Comparison of ENCODE assay signal across 12 mouse cellular contexts in genomic region chr6:122394160-122394559, GRCm38 (mm10). TPM values are rescaled to one million over a fixed set of nuclear protein-coding genes. Genes with fewer than 3 reads are reported as not detected.
DNase-seq lines count a peak whose midpoint lies in the region; ATAC-seq lines count a peak whose summit lies in the region.
"Had no signal": no experiment of that assay in that cellular context is flagged by ENCODE, and none has a peak within 500 bp of the region (broad histone marks: within the 10 kb centered on the region; RNA-seq: fewer than 3 reads in every experiment).

No protein-coding gene starts in this region.

- H3K9me3 ChIP-seq in forebrain, embryonic 11.5 days (ENCODE audit: control insufficient read depth, low read length), result no peaks in the 10 kb centered on the region
- no peaks in the 10 kb centered on the region for H3K9me3 ChIP-seq in forebrain, embryonic 14.5 days (replicated peaks; ENCODE audit: control insufficient read depth, low read length)
- peaks cover 3% of the 10 kb centered on the region; the same call in 1 of the 2 replicates for H3K9me3 ChIP-seq in neural tube, embryonic 11.5 days (ENCODE audit: control insufficient read depth, low read length)
- no peaks in the 10 kb centered on the region for H3K9me3 ChIP-seq in intestine, embryonic 16.5 days (ENCODE audit: control insufficient read depth, low read length)

- peak overlapping the region; percentile 12; the same call in 1 of the 2 replicates for H3K27ac ChIP-seq in forebrain, embryonic 11.5 days (ENCODE audit: low read depth, low read length)
- no peak overlapping the region for H3K27ac ChIP-seq in forebrain, embryonic 14.5 days (ENCODE audit: low read depth, low read length)
- peak overlapping the region; percentile 6; the same call in 1 of the 2 replicates for H3K27ac ChIP-seq in neural tube, embryonic 11.5 days (ENCODE audit: low read depth, low read length)
- H3K27ac ChIP-seq in intestine, embryonic 16.5 days (ENCODE audit: low read length), result no peak overlapping the region

- ATAC-seq in forebrain, embryonic 11.5 days (replicated peaks; ENCODE audit: low FRiP score), result no peak
- no peak for ATAC-seq in forebrain, embryonic 14.5 days
- no peak for ATAC-seq in neural tube, embryonic 11.5 days (ENCODE audit: insufficient read depth, low FRiP score, low TSS enrichment)
- ATAC-seq in intestine, embryonic 16.5 days, result peak; percentile 78

- H3K9ac ChIP-seq in forebrain, embryonic 11.5 days (ENCODE audit: low read length), result no peak overlapping the region
- H3K9ac ChIP-seq in forebrain, embryonic 14.5 days (ENCODE audit: low read length), result no peak overlapping the region
- H3K9ac ChIP-seq in neural tube, embryonic 11.5 days (ENCODE audit: low read length), result no peak overlapping the region
- no peak overlapping the region for H3K9ac ChIP-seq in intestine, embryonic 16.5 days (ENCODE audit: low read depth, low read length)

- no peak overlapping the region for H3K4me2 ChIP-seq in forebrain, embryonic 11.5 days (ENCODE audit: low read depth, low read length, severe bottlenecking)
- no peak overlapping the region for H3K4me2 ChIP-seq in forebrain, embryonic 14.5 days (ENCODE audit: low read length)
- H3K4me2 ChIP-seq in neural tube, embryonic 11.5 days (ENCODE audit: low read depth), result no peak overlapping the region
- H3K4me2 ChIP-seq in intestine, embryonic 16.5 days (ENCODE audit: low read depth, low read length), result no peak overlapping the region

- H3K4me3 ChIP-seq in forebrain, embryonic 11.5 days (ENCODE audit: low read depth, low read length), result no peak overlapping the region
- H3K4me3 ChIP-seq in forebrain, embryonic 14.5 days (ENCODE audit: low read depth, low read length), result no peak overlapping the region
- H3K4me3 ChIP-seq in neural tube, embryonic 11.5 days (ENCODE audit: low read depth, low read length), result no peak overlapping the region
- no peak overlapping the region for H3K4me3 ChIP-seq in intestine, embryonic 16.5 days (ENCODE audit: low read length)

- DNase-seq in forebrain, embryonic 11.5 days (ENCODE audit: low spot score), result peak; percentile 59
- DNase-seq in forebrain, embryonic 14.5 days (ENCODE audit: low spot score), result no peak
- no peak for DNase-seq in neural tube, embryonic 11.5 days (ENCODE audit: low spot score)
- no peak for DNase-seq in neural tube, embryonic 10.5 days (ENCODE audit: extremely low spot score, low spot score)
- peak; percentile 17 to 23 for DNase-seq in spleen, postnatal 36 days (ENCODE audit: low spot score in 2 of 2)
- no peak for DNase-seq in frontal cortex, postnatal 14 days (ENCODE audit: low spot score in 2 of 2)
- no peak for DNase-seq in thymus, postnatal 14 days
- DNase-seq: adrenal gland, postnatal 25 days; cerebellum, postnatal 10 days; kidney, adult 2 months; lung, postnatal 36 days had no signal

- no peaks in the 10 kb centered on the region for H3K27me3 ChIP-seq in forebrain, embryonic 11.5 days (ENCODE audit: control insufficient read depth, insufficient read depth, low read length)
- H3K27me3 ChIP-seq in forebrain, embryonic 14.5 days (replicated peaks; ENCODE audit: control insufficient read depth, insufficient read depth, low read length), result no peaks in the 10 kb centered on the region
- H3K27me3 ChIP-seq in neural tube, embryonic 11.5 days (ENCODE audit: control insufficient read depth, insufficient read depth, low read length), result no peaks in the 10 kb centered on the region
- no peaks in the 10 kb centered on the region for H3K27me3 ChIP-seq in intestine, embryonic 16.5 days (replicated peaks; ENCODE audit: control insufficient read depth, insufficient read depth, low read length)

- 79% methylated on average over 5 of the region's 5 CpGs for WGBS in forebrain, embryonic 11.5 days
- 90% methylated on average over 5 of the region's 5 CpGs for WGBS in forebrain, embryonic 14.5 days
- WGBS in neural tube, embryonic 11.5 days, result 85% methylated on average over 5 of the region's 5 CpGs
- WGBS in intestine, embryonic 16.5 days, result 61% methylated on average over 5 of the region's 5 CpGs

- no peaks in the 10 kb centered on the region for H3K4me1 ChIP-seq in forebrain, embryonic 11.5 days (replicated peaks; ENCODE audit: control insufficient read depth, insufficient read depth, low read length)
- H3K4me1 ChIP-seq in forebrain, embryonic 14.5 days (ENCODE audit: control insufficient read depth, insufficient read depth, low read length), result no peaks in the 10 kb centered on the region
- no peaks in the 10 kb centered on the region for H3K4me1 ChIP-seq in neural tube, embryonic 11.5 days (ENCODE audit: control insufficient read depth, insufficient read depth, low read length)
- peaks cover 4% of the 10 kb centered on the region; the same call in 1 of the 2 replicates for H3K4me1 ChIP-seq in intestine, embryonic 16.5 days (ENCODE audit: control insufficient read depth, insufficient read depth, low read length)

- H3K36me3 ChIP-seq in forebrain, embryonic 11.5 days (ENCODE audit: control insufficient read depth, insufficient read depth, low read length), result no peaks in the 10 kb centered on the region
- H3K36me3 ChIP-seq in forebrain, embryonic 14.5 days (ENCODE audit: control insufficient read depth, insufficient read depth, low read length), result no peaks in the 10 kb centered on the region
- H3K36me3 ChIP-seq in neural tube, embryonic 11.5 days (ENCODE audit: control insufficient read depth, insufficient read depth, low read length), result no peaks in the 10 kb centered on the region
- H3K36me3 ChIP-seq in intestine, embryonic 16.5 days (ENCODE audit: control insufficient read depth, insufficient read depth, low read length), result no peaks in the 10 kb centered on the region

RNA-seq across cellular contexts. Expression of gene Phc1, which starts 53.8 kb away (rescaled TPM):
- 41.1 and 46.0 TPM in 2 replicates for polyA plus RNA-seq in forebrain, embryonic 11.5 days (2014; fragmentation: Nextera tagmentation; extraction: Ambion mirVana)
- 30.6 and 34.0 TPM in 2 replicates for polyA plus RNA-seq in forebrain, embryonic 14.5 days (2014; fragmentation: Nextera tagmentation; extraction: Ambion mirVana)
- 36.2 and 42.7 TPM in 2 replicates for polyA plus RNA-seq in neural tube, embryonic 11.5 days (2014; fragmentation: Nextera tagmentation; extraction: Ambion mirVana)
- polyA plus RNA-seq in intestine, embryonic 16.5 days (2015; fragmentation: Nextera tagmentation; extraction: Ambion mirVana), result 7.2 and 7.4 TPM in 2 replicates

Comparison
In these comparisons a context has a peak if more than half of its experiments do, and no peak if none do; other contexts are left out.
1. DNase-seq: peak in forebrain, embryonic 11.5 days (single experiment) and spleen, postnatal 36 days (2 of 2); none in forebrain, embryonic 14.5 days (single experiment), neural tube, embryonic 11.5 days (single experiment), neural tube, embryonic 10.5 days (single experiment), frontal cortex, postnatal 14 days (0 of 2) and thymus, postnatal 14 days (single experiment).
2. H3K27ac ChIP-seq: peak in forebrain, embryonic 11.5 days (single experiment) and neural tube, embryonic 11.5 days (single experiment); none in forebrain, embryonic 14.5 days (single experiment) and intestine, embryonic 16.5 days (single experiment).